19 mouse cellular contexts compared by ENCODE assay signal in genomic region chr1:29818920-29819319, GRCm38 (mm10).
"Had no signal": no experiment of that assay in that cellular context is flagged by ENCODE, and none has a peak within 500 bp of the region (broad histone marks: within the 10 kb centered on the region; RNA-seq: fewer than 3 reads in every experiment).

No protein-coding gene starts in this region.

- ATAC-seq: liver, postnatal 0 days; lung, postnatal 0 days; midbrain, embryonic 15.5 days had no signal

- H3K9ac ChIP-seq: kidney, embryonic 15.5 days; limb, embryonic 12.5 days; limb, embryonic 15.5 days; liver, embryonic 14.5 days; liver, postnatal 0 days; lung, embryonic 14.5 days; midbrain, embryonic 12.5 days; midbrain, embryonic 15.5 days; neural tube, embryonic 12.5 days; neural tube, embryonic 15.5 days had no signal

- H3K27me3 ChIP-seq: kidney, embryonic 15.5 days; limb, embryonic 12.5 days; limb, embryonic 15.5 days; midbrain, embryonic 12.5 days; midbrain, embryonic 15.5 days; neural tube, embryonic 12.5 days; neural tube, embryonic 15.5 days had no signal

- H3K4me1 ChIP-seq: kidney, embryonic 15.5 days; limb, embryonic 12.5 days; limb, embryonic 15.5 days; midbrain, embryonic 12.5 days; midbrain, embryonic 15.5 days; neural tube, embryonic 12.5 days; neural tube, embryonic 15.5 days had no signal

- H3K9me3 ChIP-seq: kidney, embryonic 15.5 days; limb, embryonic 12.5 days; limb, embryonic 15.5 days; midbrain, embryonic 12.5 days; midbrain, embryonic 15.5 days; neural tube, embryonic 12.5 days; neural tube, embryonic 15.5 days had no signal

- H3K36me3 ChIP-seq: kidney, embryonic 15.5 days; limb, embryonic 12.5 days; limb, embryonic 15.5 days; midbrain, embryonic 12.5 days; midbrain, embryonic 15.5 days; neural tube, embryonic 12.5 days; neural tube, embryonic 15.5 days had no signal

- DNase-seq: kidney, adult 8-10 months; kidney, postnatal 10 days; kidney, postnatal 36 days; layer of hippocampus, postnatal 36 days; liver, postnatal 0 days; lung, embryonic 14.5 days; thymus, postnatal 25 days had no signal

- H3K4me2 ChIP-seq: kidney, embryonic 15.5 days; limb, embryonic 12.5 days; limb, embryonic 15.5 days; liver, embryonic 11.5 days; lung, embryonic 14.5 days; midbrain, embryonic 12.5 days; midbrain, embryonic 15.5 days; neural tube, embryonic 12.5 days; neural tube, embryonic 15.5 days had no signal

- H3K27ac ChIP-seq: kidney, embryonic 15.5 days; left cerebral cortex, adult 2 months; limb, embryonic 12.5 days; limb, embryonic 15.5 days; liver, embryonic 14.5 days; macrophage; midbrain, embryonic 12.5 days; midbrain, embryonic 15.5 days; neural tube, embryonic 12.5 days; neural tube, embryonic 15.5 days had no signal

- H3K4me3 ChIP-seq: kidney, embryonic 15.5 days; left cerebral cortex, adult 2 months; limb, embryonic 12.5 days; limb, embryonic 15.5 days; midbrain, embryonic 12.5 days; midbrain, embryonic 15.5 days; neural tube, embryonic 12.5 days; neural tube, embryonic 15.5 days had no signal
